Mouse (Mus musculus) neural tube, embryonic 15.5 days (tissue): ENCODE data around the gene Dusp3. TPM values are rescaled to one million over a fixed set of nuclear protein-coding genes. Genes with fewer than 3 reads are reported as not detected.
A peak's percentile ranks its signal among the peaks of the same experiment; 100 is the strongest.

ENCODE experiments used
- ATAC-seq: fragments of 200-750 bp; cut with Nextera tagmentation; 2 replicates; pipeline ENCODE4 v1.8.0; 2017; ENCODE audit warnings: mild to moderate bottlenecking, moderate TSS enrichment, moderate library complexity; ENCODE audit not compliant: low FRiP score
- H3K27ac ChIP-seq: fragments of 300-500 bp; sonication (generic); replicated peaks from 2 replicates; pipeline ENCODE4 v1.5.1; 2015; ENCODE audit warnings: mild to moderate bottlenecking, inconsistent platforms
- H3K27me3 ChIP-seq: fragments of 300-500 bp; sonication (generic); replicated peaks from 2 replicates; pipeline ENCODE4 v1.6.1; 2015; ENCODE audit warnings: inconsistent platforms
- H3K36me3 ChIP-seq: fragments of 300-500 bp; sonication (generic); 2 replicates; pipeline ENCODE4 v1.6.1; 2015; ENCODE audit warnings: inconsistent platforms
- H3K4me1 ChIP-seq: fragments of 300-500 bp; sonication (generic); 2 replicates; pipeline ENCODE4 v1.6.1; 2015; ENCODE audit warnings: inconsistent platforms
- H3K4me2 ChIP-seq: fragments of 300-500 bp; sonication (generic); 2 replicates; pipeline ENCODE4 v1.6.1; 2015; ENCODE audit warnings: inconsistent platforms, mild to moderate bottlenecking, moderate library complexity
- H3K4me3 ChIP-seq: fragments of 300-500 bp; sonication (generic); replicated peaks from 2 replicates; pipeline ENCODE4 v1.5.1; 2015; ENCODE audit warnings: mild to moderate bottlenecking, inconsistent platforms
- H3K9ac ChIP-seq: fragments of 300-500 bp; sonication (generic); replicated peaks from 2 replicates; pipeline ENCODE4 v1.6.1; 2015; ENCODE audit warnings: mild to moderate bottlenecking, inconsistent platforms
- H3K9me3 ChIP-seq: fragments of 300-500 bp; sonication (generic); replicated peaks from 2 replicates; pipeline ENCODE4 v1.6.1; 2016; ENCODE audit warnings: inconsistent platforms
- WGBS: fragments of 180-500 bp; shearing (Covaris S2); methylation state at CpG from one replicate; pipeline ENCODE4 v1.1.7; 2015; ENCODE audit warnings: mixed read lengths; 5-methylcytosine and 5-hydroxymethylcytosine counted together
- polyA plus RNA-seq: library from polyadenylated mRNA; unstranded; fragments of >200 nt; fragmentation: Nextera tagmentation; extraction: Ambion mirVana; gene quantifications from 2 replicates; pipeline ENCODE4 v1.2.1, GENCODE M21; 2015

Gene Dusp3
- polyA plus RNA-seq, 1 experiment from 2014 or later: 28.9 TPM

DNA sequence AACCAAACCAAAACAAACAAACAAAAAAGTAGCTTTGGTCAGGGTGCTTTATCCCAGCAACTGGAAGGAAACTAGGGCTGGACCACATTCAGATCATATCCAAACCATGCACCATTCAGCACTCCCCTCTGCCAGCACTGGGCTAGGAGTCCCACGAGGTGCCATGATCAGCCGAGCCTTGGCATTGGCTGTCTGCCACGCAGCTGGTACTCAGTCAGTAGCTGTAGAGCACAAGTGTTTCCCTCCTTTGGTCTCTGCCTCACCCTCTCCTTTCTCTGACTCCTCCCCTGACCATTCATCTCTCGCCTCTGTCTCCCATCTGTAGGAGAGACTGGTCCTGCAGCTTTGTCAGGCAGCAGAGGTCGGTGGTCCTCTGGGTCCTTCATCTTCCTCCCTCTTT is 29.3 kb downstream of the Dusp3 start:
- H3K27me3 ChIP-seq: peaks cover 35% of the 10 kb centered on the region
- no peak overlapping the region for H3K4me2 ChIP-seq
- no peak for ATAC-seq
- no peak overlapping the region for H3K9ac ChIP-seq
- H3K4me3 ChIP-seq: no peak overlapping the region
- no peaks in the 10 kb centered on the region for H3K36me3 ChIP-seq
- no peak overlapping the region for H3K27ac ChIP-seq
- WGBS: 42% methylated on average over 5 of the region's 5 CpGs
- peaks cover 12% of the 10 kb centered on the region for H3K4me1 ChIP-seq
- H3K9me3 ChIP-seq: no peaks in the 10 kb centered on the region

DNA sequence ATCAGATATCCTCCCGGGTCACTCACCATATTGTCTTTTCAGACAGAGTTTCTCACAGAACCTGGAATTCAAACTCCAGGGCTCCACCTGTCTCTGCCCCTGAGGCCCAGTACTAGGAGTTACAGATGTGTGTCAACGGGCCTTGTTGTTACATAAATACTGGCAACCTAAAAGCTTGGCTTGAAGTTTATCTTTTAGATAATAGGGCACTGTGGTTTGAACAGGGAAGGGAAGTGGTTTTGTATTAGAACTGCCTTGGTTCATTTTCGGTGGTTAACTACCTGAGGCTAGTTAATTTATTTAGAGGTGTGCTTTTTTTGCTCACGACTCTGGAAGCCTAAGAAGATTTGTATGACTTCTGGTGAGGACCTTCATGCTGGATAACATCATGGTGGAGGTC is 33.4 kb downstream of the Dusp3 start:
- Histone ChIP-seq H3K4me1 (peaks cover 12% of the 10 kb centered on the region), H3K36me3 (no peaks in the 10 kb centered on the region), H3K4me2 (no peak overlapping the region; the same call in 1 of the 2 replicates), H3K9ac (no peak overlapping the region), H3K27ac (no peak overlapping the region), H3K9me3 (no peaks in the 10 kb centered on the region), H3K4me3 (no peak overlapping the region), H3K27me3 (0 out of 2 replicates have a peak, but pooled peaks cover 9% of the 10 kb centered on the region)
- WGBS: 82% methylated on average over 4 of the region's 4 CpGs
- ATAC-seq: no peak

DNA sequence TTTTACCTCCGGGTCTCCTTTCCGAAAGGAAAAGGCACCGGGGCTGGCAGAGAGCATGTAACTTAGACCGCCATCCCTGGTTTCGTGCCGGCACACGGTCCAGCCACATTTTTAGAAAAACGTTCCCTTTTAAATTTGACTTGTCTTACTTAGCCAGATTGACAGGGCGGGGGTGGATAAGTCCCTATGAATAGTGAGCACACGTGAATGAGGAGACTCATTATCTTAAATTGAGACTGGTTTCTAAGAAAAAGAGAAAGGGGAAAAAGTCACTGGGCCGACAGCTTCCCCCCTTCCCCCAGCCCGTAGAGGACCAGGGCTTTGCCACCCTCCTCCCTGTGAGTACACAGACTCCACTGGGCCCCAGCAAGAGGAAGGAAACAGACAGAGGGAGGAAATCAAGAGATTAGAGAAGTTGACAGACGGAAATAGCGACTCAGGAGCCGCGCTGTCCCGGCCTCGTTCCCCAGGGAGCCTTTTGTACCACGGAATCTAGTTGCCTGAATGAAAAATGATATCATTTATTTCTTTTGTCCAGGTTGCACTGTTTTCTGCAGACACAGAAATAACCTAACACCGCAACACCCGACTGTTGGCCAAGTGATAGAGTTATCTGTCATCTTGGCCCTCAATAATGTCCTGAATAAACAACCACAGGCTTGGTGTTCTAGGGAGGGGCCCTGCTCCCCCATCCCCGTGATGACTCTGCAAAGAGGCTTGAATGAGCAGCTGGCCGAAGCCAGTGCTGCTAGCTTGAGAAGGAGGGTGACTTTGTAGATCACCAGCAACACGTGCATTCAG is 34.1 kb downstream of the Dusp3 start:
- Histone ChIP-seq H3K27ac (no peak overlapping the region), H3K36me3 (no peaks in the 10 kb centered on the region), H3K4me3 (no peak overlapping the region), H3K9me3 (no peaks in the 10 kb centered on the region), H3K27me3 (0 out of 2 replicates have a peak, but pooled peaks cover 9% of the 10 kb centered on the region), H3K4me2 (peak overlapping the region; percentile 9; the same call in 1 of the 2 replicates), H3K9ac (no peak overlapping the region), H3K4me1 (peaks cover 12% of the 10 kb centered on the region)
- ATAC-seq: no peak
- WGBS: 36% methylated on average over 24 of the region's 24 CpGs

DNA sequence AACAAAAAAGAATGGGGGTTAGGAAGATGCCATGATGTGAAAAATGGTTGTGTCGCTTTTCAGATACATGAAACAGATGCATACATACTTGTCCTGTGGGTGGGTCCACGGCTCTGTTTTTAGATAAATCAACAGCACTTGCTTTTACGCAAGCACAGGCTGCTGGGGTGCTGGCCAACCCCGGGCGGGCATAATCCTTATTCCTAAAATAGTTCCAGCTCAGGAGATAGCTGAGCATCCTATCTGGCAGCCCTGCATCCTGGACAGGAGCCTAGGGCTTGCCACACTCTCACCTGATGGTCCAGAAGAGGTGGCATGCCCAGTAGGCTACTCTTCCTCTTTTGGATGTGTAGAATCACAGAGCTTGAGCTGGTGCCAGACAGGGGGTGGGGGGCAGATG is 36.8 kb downstream of the Dusp3 start:
- Histone ChIP-seq H3K4me3 (no peak overlapping the region), H3K27ac (no peak overlapping the region), H3K9me3 (no peaks in the 10 kb centered on the region), H3K4me2 (no peak overlapping the region), H3K27me3 (0 out of 2 replicates have a peak, but pooled peaks cover 3% of the 10 kb centered on the region), H3K4me1 (peaks cover 8% of the 10 kb centered on the region), H3K36me3 (no peaks in the 10 kb centered on the region), H3K9ac (no peak overlapping the region)
- 90% methylated on average over 5 of the region's 5 CpGs for WGBS
- no peak for ATAC-seq

DNA sequence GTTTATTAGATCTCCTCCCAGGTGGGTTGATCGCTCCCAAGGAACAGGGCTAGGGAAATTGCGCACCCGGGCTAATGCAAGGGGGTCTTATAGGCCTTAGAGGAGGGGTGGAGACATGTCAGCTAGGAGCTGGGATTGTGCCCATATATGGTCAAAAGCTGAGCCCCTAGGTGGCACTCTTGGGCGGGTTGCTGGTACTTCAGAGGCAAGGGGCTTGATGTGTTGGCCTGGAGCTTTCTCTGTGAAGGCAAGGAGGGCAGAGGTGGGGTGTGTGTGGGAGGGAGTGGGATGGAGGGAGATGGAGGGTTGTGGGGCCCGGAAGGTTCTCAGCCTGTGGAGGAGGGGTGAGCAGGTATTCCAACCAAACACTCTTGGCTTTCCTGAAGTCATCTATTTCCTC is 40.3 kb downstream of the Dusp3 start:
- H3K9me3 ChIP-seq: no peaks in the 10 kb centered on the region
- H3K27ac ChIP-seq: no peak overlapping the region
- no peaks in the 10 kb centered on the region for H3K36me3 ChIP-seq
- no peak overlapping the region for H3K9ac ChIP-seq
- H3K27me3 ChIP-seq: 0 out of 2 replicates have a peak, but pooled peaks cover 2% of the 10 kb centered on the region
- WGBS: 24% methylated on average over 5 of the region's 5 CpGs
- ATAC-seq: no peak
- H3K4me3 ChIP-seq: no peak overlapping the region
- no peaks in the 10 kb centered on the region for H3K4me1 ChIP-seq
- H3K4me2 ChIP-seq: no peak overlapping the region

DNA sequence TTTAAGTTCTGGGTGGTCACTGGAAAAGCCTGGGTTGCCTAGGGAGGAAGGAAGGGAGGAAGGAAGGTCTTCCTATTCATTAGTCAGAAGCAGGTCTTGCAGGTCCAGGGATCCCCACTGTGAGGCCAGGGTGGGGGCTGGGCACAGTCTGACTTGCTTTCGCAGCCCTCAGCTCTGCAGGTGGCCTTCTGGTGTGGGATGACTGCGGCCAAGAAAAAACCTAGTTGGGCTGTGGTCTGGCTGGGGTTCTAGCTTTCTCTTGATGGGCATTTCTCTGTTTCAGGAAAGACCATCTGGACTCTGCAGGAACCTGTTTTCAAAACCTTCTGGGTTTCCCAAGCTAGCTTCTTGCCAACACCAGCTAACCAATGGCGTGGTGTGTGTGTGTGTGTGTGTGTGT is 43.8 kb downstream of the Dusp3 start:
- H3K4me2 ChIP-seq: no peak overlapping the region
- no peaks in the 10 kb centered on the region for H3K4me1 ChIP-seq
- H3K9ac ChIP-seq: no peak overlapping the region
- H3K9me3 ChIP-seq: no peaks in the 10 kb centered on the region
- peaks cover 10% of the 10 kb centered on the region; the same call in 1 of the 2 replicates for H3K27me3 ChIP-seq
- 45% methylated on average over 3 of the region's 3 CpGs for WGBS
- no peak for ATAC-seq
- H3K36me3 ChIP-seq: no peaks in the 10 kb centered on the region
- H3K4me3 ChIP-seq: no peak overlapping the region
- no peak overlapping the region for H3K27ac ChIP-seq

DNA sequence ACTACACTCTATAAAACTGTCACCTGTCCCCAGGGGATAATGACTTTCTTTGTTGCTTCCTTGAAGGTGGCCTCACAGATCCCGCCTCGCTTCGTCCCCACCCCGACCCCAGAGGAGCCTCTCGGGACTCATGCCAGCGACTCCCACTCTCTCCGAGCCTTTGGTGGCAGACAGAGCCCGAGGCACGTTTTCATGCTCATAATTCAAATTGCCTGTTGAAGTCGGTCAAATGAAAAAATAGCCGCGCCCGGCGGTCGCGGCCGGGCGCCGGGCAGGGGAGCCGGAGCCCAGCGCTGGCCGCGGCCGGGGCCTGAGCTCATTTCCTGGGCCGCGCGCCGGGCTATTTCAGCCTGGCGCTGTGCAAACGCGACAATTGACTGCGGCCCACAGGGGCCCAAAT is 49.7 kb downstream of the Dusp3 start:
- 1% methylated on average over 30 of the region's 32 CpGs for WGBS
- Histone ChIP-seq H3K9ac (peak overlapping the region; percentile 58), H3K4me1 (peaks cover 18% of the 10 kb centered on the region)

DNA sequence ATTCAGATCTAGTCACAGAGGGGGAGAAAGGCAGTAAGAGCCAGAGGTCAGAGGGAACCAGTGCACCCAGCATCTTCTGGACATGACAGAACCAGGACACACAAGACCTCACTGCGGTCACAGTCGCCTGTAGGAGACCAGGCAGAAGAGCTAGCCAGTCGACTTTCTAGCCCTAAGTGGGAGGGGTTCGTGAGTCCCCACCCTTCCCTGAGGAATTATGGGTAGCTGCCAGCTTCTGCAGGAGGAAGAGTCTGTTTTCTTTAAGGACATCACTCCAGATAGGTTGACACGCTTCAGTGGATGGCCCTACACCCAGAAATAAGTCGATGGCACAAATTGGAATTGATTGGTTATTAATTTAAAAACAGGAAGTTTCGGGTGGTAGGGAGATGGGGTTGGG is 50.4 kb downstream of the Dusp3 start:
- Histone ChIP-seq H3K4me1 (peaks cover 18% of the 10 kb centered on the region), H3K36me3 (no peaks in the 10 kb centered on the region), H3K4me2 (peak overlapping the region; percentile 85; the same call in 1 of the 2 replicates), H3K27me3 (peaks cover 10% of the 10 kb centered on the region; the same call in 1 of the 2 replicates), H3K9ac (no peak overlapping the region), H3K4me3 (no peak overlapping the region), H3K9me3 (no peaks in the 10 kb centered on the region), H3K27ac (no peak overlapping the region)
- no peak for ATAC-seq
- 30% methylated on average over 7 of the region's 7 CpGs for WGBS

More for the DNA sequence above, 49.7 kb downstream of the Dusp3 start:
- Histone ChIP-seq H3K36me3 (no peaks in the 10 kb centered on the region), H3K27ac (peak overlapping the region; percentile 37; the same call in 1 of the 2 replicates), H3K9me3 (no peaks in the 10 kb centered on the region), H3K27me3 (peaks cover 10% of the 10 kb centered on the region; the same call in 1 of the 2 replicates), H3K4me2 (peak overlapping the region; percentile 85), H3K4me3 (peak overlapping the region; percentile 43)
- ATAC-seq: no peak

DNA sequence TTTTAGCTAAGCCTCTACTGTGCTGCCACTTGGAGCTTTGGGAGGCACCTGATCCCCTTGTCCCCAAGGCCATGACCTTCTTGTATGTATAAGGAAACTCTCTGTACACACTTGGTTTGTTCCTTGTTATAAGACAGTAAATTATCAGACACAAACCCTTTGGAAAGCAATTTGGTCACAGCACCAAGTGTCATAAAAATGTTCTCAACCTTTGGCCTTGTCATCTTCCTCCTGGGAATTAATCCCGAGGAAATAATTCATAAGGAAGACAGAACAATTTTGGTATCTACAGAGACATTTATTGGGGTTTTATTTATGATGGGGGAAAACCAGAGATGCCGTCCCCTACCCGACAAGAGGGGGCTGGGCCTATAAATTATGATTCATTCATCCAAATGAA is 51.1 kb downstream of the Dusp3 start:
- no peak overlapping the region for H3K4me2 ChIP-seq
- no peak for ATAC-seq
- no peak overlapping the region for H3K9ac ChIP-seq
- no peaks in the 10 kb centered on the region for H3K9me3 ChIP-seq
- no peak overlapping the region for H3K4me3 ChIP-seq
- WGBS: 63% methylated on average over 3 of the region's 3 CpGs
- H3K4me1 ChIP-seq: peaks cover 18% of the 10 kb centered on the region
- no peak overlapping the region for H3K27ac ChIP-seq
- no peaks in the 10 kb centered on the region for H3K36me3 ChIP-seq
- H3K27me3 ChIP-seq: peaks cover 10% of the 10 kb centered on the region; the same call in 1 of the 2 replicates

DNA sequence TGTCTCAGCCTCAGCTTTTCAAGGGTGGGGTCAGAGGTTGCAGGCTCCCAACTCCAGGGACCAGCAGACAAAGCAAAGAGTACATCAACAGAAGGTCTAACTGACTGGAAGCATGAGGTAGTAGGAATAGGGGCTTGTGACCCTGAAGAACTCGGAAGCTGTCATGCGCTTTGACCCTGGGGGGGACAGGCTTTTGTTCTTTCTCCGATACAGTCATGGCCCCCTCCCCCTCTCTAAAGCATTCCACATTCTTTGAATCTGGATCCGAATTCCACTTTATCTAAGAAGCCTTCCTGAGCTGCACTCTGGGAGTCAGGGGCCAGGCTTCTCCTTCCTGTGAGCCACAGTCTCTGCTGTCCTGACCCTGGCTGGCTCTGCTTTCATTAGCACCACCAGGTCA is 54.8 kb downstream of the Dusp3 start:
- 46% methylated on average over 4 of the region's 4 CpGs for WGBS
- H3K27ac ChIP-seq: no peak overlapping the region
- no peaks in the 10 kb centered on the region for H3K36me3 ChIP-seq
- ATAC-seq: no peak
- no peak overlapping the region for H3K4me3 ChIP-seq
- no peak overlapping the region for H3K4me2 ChIP-seq
- no peaks in the 10 kb centered on the region for H3K27me3 ChIP-seq
- no peak overlapping the region for H3K9ac ChIP-seq
- H3K9me3 ChIP-seq: no peaks in the 10 kb centered on the region
- peaks cover 8% of the 10 kb centered on the region for H3K4me1 ChIP-seq

DNA sequence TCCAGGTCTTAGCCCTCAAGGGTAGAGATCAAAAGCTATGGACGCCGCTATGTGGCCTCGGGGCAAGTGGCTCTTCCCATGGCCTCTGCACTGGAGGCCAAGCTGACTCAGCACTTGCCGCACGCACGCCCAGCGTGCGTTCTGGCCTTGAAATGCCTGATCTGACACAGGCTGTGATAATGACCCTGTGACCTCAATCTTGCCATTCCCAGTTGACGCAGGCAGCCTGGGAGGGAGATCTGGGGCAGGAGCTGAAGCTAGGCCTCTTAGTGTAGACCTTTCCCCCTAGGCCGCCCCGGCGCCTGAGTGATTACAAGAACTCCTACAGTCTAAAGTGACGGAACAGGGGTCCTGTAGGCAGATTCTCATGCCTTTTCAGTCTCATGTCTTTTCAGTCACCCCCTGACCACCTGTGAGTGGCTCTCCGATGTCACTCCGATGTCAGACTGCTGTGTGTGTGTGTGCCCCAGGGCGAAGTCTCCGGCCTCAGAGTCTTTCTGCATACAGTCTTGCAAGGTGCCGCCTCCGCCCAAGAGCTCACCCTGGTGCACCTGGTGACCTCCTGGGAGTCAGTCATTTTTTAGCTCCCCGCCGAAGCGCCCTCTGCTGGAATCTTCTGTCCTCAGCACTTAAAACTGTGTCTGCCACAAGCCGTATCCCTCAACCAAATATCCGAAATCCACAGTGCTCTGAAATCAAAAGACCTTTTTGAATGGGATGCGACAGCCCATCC is 58.6 kb downstream of the Dusp3 start:
- no peak overlapping the region for H3K4me3 ChIP-seq
- H3K36me3 ChIP-seq: no peaks in the 10 kb centered on the region
- H3K4me2 ChIP-seq: no peak overlapping the region
- no peak for ATAC-seq
- WGBS: 32% methylated on average over 25 of the region's 25 CpGs
- no peak overlapping the region for H3K9ac ChIP-seq
- no peaks in the 10 kb centered on the region for H3K4me1 ChIP-seq
- H3K27ac ChIP-seq: no peak overlapping the region
- H3K9me3 ChIP-seq: no peaks in the 10 kb centered on the region
- H3K27me3 ChIP-seq: no peaks in the 10 kb centered on the region
